Mouse (Mus musculus) lung, adult 18-20 months (tissue): ENCODE measurements around the gene Ddo.
A peak's percentile ranks its signal among the peaks of the same experiment; 100 is the strongest.

Experiments used
- DNase-seq, 2 experiments: peaks; one replicate each; pipeline ENCODE4 v3.0.0; 2022; ENCODE audit warnings: mixed read lengths in 2 of 2

Gene Ddo

DNA sequence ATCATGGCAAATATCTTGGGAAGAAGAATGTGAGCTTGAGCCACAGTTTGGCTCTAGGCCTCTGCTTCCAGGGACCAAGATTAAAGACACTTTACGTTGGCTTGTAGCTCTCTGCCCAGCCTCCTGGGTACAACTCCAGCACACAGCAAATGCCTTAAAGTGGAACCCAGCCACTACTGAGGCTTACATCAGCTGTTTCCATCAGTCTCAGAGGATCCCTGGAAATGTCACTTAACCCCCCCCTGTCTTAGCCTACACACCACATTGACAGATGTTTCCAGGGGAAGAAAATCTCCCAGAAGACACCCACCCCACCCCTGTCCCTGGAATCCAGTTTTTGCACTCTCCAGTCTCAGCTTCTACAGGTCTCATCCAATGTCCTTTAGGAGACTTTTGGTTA is 37.1 kb downstream of the Ddo start:
- no peak for DNase-seq

DNA sequence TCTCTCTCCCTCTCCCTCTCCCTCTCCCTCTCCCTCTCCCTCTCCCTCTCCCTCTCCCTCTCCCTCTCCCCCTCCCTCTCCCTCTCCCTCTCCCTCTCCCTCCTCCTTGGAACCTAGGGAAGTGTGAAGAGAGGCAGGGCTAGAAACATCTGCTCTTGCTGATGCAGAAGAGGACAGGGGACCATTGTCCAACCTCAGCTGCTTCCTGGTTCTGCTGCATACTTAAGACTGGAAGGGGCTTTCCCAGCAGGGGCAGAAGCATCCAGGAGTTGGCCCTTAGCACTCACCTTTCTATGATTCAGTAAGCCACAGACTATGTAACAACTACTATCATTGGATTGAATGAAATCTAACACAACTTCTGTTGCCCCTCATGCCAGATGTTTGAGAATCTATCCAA is 38.8 kb downstream of the Ddo start:
- DNase-seq, result no peak

DNA sequence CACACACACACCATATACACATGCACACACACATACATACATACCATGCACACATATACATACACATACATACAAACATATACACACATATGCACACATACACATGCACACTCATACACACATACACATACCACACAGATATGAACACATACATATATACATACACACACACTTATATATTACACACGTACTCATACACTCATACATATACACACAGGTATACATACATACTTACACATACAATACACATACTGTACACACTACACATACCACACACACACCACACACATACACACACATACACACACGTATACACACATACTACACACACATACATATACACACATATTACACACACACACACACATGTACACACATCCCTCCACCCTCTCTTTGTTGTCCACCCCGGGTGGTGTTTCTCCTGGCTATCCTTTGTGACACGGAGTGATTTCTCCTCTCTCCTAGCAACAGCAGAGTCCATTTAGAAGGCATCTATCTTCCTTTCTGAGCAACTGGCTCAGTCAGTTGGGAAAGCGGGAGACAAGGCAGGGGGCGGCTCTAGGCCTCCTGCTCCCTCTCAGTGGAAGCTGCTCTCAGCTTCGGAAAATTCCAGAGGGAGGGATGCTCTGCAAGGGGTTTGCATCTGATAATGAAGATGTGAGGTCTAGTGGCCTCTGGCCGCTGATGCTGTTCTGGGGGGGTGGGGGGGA is 42.9 kb downstream of the Ddo start:
- no peak for DNase-seq

DNA sequence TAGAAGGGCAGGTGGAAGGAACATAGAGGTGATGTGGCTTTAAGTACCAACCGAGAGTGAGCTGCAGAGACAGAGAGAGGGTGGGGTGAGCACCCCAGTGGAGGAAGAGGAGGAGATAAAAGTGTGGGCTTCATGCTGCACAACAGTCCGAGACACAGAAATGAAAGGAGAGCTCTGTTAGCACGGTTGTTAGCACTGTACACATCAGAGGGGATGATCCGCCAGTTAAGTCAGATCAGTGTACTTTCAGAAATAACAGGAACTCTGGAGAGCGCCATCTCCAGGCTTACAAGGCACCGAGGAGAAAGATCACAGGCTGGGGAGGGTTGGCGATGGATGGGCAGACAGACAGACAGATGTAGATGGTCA is 43.5 kb downstream of the Ddo start:
- no peak for DNase-seq

DNA sequence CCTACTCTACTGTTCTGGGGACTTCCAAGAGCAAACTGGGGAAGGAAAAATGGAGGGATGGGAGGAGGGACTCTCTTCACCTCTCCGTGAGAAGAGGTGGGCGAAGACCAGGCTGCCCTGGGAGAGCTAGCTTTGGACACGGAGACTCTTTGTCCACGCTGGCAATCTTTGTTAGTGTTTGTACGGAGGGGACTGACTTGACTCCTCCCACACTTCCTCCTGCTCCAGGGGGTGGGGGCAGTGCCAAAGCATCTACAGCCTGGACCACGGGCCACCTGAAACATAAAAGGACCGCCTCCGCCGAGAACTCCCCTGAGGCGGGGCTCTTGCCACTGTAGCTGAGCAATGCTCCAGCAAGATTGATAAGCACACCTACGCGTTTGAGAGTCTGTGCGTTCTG is 44.3 kb downstream of the Ddo start:
- no peak for DNase-seq

DNA sequence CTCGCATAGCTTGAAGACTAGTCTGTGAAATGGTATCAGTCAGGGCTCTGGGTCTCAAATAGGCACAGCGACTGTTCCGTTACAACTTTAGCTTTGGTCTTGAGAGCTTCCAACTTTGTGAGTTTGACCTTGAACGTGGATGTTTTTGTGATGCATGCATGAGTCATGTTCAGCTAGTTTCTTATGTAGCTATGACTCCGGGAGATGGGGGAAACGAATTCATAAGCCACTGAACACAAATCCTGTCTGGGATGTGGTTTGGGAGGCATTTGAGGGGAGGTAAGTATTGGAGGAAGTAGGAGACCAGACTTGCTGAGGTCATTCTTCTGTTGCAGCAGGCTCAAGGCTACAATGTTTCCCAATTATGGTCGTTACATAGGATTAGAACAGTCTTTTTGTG is 46.1 kb downstream of the Ddo start:
- no peak for DNase-seq

DNA sequence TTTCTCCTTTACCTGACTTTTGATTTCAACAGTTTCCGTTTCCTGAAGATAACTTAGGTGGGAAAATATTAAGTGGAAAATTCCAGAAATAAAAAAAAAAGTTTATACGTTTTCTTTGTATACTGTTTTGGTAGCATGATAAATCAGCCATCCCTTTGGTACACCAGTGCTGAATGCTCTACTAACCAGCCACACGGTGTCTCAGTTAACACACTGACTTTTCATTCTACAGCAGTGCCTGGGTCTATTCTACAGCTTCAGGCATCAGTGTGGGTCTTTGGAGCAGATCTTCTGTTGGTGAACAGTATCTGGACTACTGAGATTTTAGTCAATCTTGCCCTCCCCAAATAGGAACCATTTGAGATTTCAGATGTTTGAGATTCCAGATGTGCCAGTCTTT is 48.7 kb downstream of the Ddo start:
- no peak for DNase-seq

DNA sequence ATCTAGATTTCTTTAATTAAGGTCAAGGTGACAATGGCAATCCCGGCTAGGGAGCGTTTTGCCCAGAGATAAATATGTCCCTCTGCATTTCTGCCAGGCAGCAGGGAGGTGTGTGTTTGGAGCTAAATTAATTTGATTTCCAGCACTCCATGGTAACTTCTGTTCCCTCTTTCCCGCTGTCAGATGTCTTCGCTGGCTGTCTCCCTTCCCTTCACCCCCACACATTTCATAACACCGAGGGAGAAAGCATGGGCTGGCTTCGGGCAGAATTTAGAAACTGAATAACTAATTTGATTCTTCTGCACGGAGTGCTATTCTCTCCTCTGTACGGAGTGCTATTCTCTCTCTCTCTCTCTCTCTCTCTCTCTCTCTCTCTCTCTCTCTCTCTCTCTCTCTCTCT is 52.7 kb downstream of the Ddo start:
- peak in 1 of 2 experiments; percentile 18 for DNase-seq

DNA sequence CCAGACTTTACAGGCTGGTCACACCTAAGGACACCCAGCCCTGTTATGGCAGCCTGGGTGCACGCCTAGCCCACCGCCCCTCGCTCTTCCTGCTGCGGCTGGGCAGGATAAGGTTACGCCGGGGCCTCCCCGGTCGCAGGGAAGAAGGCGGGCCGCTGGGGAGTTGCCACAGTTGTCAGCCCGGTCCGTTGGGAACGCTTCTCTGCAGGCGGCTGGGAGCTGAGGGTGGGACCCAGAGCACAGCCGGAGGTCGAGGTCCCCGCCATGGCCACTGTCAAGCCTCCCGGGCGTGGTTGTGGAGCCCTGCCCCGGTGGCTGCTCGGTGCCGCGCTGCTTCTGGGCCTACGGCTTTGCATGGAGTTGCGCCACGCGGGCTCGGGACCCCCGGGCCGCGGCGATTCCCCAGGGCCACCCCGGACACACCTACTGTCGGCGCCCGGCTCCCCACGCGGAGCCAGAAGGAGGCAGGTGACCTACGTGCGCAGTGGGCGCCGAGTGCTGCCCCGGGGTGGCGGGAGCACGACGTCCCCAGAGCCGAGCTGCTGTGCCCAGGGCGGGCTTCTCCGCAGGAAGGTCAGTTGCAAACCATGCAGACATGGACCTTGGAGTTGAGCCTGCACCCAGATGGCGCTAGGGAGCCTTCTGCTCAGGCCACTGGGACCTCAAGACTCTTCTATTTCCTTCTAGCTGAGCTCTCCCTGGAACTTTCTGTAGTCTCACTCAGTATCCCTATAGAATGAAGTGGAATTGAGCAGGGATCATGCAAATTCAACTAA is 53.5 kb downstream of the Ddo start, which contains the start of gene Mettl24:
TSS of gene Mettl24 (plus strand) at position 191 of the 776 bp plus-strand sequence.
- DNase-seq, result peak; percentile 75 to 81

DNA sequence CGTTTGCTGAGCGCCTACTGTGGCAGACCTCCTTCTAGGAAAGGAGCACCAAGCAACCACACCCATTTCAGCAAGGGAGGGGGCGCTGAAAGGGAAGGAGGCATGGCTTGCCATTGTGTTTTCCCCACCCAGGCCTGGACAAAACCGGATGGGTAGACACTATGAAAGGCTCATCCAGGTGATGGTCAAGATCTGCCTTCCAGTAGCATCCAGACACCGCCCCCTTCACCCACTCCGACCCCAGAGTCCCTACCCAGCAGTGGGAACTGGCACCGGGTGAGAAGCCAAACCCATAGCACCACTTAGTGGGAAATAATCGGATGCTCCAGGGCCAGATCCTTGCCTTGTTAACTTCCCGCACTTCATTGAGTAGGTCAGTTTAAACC is 54.0 kb downstream of the Ddo start:
- DNase-seq, result peak in 1 of 2 experiments; percentile 10

DNA sequence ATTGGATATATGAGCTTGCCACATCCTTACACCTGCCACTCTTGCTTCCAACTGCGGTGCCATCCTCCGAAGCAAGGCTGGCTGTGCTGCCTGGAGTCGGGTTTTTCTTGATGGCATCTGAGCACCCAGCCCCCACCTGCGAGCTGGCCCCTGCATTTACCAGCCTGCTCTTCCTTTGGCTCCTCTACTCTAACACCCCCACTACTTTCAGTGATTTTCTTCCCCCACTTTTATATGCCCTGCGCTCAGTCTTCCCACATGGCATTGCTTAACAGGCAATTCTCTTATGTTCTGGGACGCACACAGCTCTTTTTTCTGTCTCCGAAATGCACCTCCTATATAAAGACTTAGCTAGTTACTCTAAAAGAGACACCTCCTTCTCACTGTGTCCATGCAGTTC is 54.5 kb downstream of the Ddo start:
- no peak for DNase-seq

DNA sequence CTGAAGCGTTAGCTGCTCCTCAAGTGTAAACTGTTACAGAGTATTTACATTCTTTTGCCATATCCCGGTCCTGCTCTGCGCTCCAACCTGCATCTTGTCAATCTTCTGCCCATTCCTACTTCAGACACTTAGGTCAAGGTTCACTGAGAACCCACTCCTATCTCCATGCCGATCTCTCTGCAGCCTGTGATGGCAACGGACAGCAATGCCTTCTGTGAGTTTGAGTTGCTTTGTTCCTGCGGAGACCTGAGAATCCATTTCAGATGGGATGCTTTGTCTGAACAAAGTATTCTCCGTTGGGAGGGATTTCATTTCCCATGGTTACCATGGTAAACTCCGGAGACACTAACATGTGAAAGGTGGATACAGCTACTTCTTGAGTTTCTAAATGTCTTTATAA is 55.8 kb downstream of the Ddo start:
- no peak for DNase-seq

DNA sequence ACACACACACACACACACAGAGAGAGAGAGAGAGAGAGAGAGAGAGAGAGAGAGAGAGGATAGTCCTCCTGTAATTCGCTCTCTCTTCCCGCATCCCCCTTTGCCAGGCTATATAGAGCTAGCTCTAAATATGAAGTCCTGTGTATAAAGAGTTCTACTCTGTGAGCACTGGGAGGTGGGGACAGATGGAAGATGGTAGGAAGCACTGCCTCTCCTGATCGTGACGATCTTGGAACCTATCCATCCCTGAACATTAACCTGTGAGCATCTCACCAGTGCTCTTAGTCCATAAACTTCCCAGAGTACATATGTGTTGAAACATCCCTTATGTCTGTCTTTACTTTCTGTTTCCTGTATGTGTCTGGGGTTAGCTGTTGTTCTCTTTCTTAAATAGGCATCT is 57.2 kb downstream of the Ddo start:
- no peak for DNase-seq

DNA sequence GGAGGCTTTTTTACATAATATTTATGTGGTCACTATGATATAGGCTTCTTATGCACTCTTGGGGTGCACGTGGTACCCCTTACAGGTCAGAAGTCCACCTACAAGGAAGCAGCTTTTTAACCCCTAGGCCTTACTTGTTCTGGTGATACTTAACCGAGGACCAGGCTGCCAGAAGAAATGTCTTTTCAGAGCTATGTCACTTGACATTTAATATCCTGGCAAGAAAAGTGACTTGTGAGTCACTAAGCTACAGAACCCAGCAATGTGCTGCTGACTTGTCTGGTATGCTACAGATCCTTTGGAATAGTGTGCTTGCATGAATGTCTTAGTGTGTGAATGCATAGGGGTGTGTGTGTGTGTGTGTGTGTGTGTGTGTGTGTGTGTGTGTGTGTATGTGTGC is 57.6 kb downstream of the Ddo start:
- DNase-seq, result no peak

DNA sequence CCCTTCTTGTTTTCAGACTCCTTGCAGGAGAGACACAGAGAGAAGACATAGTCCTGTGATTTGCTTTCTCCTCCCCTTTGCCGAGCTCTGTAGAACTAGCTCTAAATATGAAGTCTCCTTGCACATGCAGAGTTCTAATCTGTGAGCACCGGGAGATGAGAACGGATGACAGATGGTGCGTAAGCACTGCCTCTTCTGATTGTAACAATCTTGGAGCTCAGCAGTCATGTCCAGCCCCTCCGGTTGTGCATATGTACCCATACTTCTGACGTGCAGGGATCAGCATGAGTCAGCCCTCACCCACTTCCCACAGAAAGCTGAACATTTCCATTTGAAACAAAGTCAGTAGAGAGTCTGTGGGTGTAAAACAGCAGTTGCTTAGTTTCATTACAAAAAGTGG is 58.5 kb downstream of the Ddo start:
- DNase-seq, result no peak

DNA sequence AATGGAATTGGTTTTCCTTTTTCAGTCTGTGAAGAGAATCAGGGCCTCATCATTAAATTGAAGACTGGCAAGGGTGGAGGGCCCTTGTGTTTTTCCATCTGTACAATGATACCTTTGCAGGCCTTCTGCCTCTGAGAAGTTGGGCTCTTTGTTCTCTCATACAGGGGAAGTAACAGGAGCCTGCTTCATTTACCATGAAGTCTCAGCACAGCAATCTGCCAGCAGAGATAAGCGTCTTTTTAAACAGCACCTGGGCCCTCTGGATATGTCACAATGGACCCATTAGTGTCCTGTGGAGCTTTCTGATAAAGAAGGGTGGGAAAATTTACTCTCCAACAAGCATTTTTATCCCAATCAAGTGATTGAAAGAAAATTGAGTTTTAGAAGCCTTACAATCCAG is 59.1 kb downstream of the Ddo start:
- no peak for DNase-seq

DNA sequence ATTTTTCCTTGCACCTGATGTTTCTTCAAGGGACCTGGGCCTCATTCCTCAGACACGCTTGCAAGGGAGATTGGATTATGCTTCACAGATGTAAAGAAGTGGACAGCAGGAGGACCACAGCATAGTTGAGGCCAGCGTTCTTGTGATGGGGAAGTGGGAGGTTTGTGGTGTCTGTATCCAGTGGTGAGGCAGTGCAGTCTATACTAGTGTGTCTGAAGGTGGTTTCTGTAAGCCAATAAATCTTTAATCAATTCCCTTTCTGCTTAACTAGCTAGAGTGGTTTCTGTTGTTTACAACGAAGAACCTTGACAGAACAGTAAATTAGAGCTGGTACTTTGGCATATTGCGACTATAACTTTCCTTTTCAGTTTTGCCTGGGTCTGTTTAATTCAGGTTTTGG is 68.8 kb downstream of the Ddo start:
- DNase-seq, result no peak

DNA sequence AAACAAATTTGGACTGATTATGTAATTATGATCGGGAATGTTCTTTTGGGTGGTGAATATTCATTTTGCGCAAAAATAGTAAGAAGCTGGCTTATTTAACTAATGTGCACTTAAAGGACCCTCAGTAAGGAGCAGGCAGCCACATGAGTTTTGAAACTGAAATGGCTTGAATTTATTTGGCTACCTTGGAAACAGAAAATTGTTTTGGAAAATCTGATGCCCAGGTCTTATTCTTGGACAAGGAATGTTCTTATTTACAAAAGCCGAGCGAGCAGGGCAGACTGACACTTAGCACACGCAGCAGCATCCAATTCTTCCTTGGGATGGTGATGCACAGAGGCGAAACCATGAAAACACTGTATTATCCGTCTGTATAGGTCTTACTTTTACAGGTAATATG is 81.3 kb downstream of the Ddo start:
- DNase-seq, result no peak

DNA sequence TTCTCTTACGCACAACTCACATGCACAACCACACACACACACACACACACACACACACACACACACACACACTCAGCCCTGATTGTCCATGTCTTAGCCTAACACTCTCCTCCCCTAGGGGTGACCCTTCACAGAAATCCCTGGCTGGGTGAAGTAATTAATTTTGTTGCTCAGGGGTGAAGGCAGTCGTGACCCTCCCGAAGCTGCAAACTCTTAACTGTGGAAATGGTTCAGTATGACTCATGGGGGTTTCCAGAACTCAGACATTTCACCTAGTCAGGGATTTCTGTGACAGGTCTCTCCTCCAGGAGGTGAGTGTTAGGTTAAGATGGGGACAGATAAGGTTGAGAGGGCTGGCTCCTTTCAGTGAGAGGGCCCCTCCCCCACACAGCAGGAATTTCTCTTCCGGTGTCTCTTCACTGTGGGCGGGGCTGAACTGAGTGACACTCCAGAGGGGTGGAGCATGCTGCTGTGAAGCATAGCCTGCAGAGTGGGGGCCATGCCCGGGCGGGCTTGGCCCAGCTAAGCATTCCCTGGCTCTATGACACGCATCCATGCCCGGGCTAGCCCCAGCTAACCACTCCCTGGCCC is 83.3 kb downstream of the Ddo start:
- peak; percentile 22 to 27 for DNase-seq

DNA sequence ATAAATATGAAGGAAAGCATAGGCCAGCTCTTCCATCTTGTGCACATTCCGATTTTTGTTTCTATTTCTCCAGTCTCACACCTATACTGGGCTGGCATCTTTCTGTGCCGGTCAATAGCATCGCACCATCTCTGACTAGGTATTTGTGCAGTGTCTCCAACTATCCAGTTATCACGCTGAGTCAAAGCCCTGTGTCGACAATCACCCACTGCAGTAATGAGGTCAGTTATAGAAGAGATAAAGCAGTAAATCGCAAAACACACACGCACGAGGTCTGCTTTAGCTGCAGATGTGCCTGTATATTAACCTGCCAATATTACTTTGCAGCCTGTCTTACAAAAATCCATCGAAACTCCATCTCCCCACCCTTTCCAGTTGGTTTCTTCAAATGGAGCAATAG is 84.0 kb downstream of the Ddo start:
- DNase-seq, result no peak

DNA sequence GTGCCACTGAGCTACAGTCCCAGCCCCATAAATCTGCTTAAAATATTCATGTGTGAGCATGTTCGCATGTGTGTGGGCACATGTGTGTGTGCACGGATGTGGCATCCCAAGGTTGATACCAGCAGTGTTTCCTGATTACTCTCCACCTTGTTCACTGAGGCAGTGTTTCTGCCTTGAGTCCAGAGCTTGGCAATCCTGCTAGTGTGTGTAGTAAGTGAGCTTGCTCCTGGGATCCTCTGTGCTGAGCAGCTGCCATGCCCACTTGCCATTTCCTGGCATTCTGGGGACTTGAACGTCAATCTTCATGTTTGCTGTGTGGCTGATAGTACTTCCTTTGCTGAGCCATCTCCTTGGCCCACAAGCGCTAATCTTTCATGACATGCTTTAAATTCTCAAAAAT is 85.3 kb downstream of the Ddo start:
- DNase-seq, result peak in 1 of 2 experiments; percentile 15

DNA sequence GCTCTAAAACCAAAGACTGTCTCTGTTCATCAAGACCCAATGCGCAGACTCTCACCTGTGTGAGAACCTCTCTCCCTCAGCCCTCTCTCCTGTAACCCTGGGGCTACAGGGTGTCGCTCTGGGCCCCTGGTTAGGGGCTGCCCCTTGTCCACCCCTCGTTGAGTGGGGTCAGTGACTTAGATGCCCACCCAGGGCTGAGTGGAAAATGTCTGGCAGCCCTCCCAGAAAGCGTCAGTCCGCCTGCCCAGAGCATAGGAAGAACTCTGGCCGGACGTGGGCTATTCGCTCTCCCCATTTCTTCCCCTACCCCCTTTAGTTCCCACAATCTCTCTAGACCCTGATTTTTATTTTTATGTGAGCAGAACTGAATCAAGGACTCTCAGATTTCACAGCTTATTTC is 86.5 kb downstream of the Ddo start:
- no peak for DNase-seq

DNA sequence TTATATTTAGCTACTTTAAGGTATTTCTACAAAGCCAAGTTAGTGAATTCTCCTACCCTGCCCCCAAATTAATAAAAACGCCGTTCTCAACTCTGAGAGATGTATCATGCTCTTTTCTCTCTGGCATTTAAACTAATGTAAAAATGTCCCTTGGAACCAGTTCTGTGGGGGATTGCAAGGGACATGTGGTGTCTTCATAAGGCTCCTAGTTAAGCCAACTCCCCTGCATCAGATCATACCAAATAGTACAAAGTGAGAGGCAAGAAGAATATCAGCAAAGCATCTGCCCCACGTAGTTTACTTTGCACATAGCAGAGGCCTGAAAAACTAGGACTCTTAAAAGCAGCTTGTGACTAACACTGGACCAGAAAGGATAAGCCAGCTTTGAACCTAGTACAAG is 86.9 kb downstream of the Ddo start:
- no peak for DNase-seq

DNA sequence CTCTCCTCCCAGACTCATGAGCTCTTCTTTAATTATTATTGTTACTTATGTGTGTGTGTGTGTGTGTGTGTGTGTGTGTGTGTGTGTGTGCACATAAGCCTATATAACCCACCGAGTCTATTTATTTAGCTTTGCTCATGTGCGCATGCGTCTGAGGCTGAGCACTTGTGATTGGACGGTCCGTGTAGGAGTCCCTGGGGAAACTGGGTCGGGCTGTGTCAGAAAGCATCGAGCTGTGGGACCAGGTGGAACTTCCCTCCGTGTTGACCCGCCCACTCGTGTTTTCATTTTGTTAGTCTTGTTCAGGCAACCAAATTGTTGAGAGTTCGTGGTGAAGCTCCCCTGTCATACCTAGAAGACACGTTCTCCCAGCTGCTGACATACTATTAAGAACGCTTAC is 88.6 kb downstream of the Ddo start:
- no peak for DNase-seq
